Mouse (Mus musculus) liver, embryonic 11.5 days (tissue): ENCODE data around the gene Dao. TPM values are rescaled to one million over a fixed set of nuclear protein-coding genes. Genes with fewer than 3 reads are reported as not detected.

ENCODE experiments used
- ATAC-seq: fragments of 200-750 bp; cut with Nextera tagmentation; replicated peaks from 2 replicates; pipeline ENCODE4 v1.8.0; 2017; ENCODE audit warnings: moderate number of reproducible peaks, mild to moderate bottlenecking, moderate TSS enrichment, moderate library complexity; ENCODE audit not compliant: low FRiP score
- DNase-seq: peaks from one replicate; pipeline ENCODE4 v3.0.0-alpha.2; 2017; ENCODE audit warnings: low spot score
- H3K27ac ChIP-seq: fragments of 300-500 bp; sonication (generic); 2 replicates; pipeline ENCODE4 v1.5.1; 2014; ENCODE audit warnings: mild to moderate bottlenecking, low read depth, low read length, control low read depth
- H3K27me3 ChIP-seq: fragments of 300-500 bp; sonication (generic); replicated peaks from 2 replicates; pipeline ENCODE4 v1.6.1; 2014; ENCODE audit warnings: low read length, mixed read lengths; ENCODE audit not compliant: control insufficient read depth, insufficient read depth
- H3K36me3 ChIP-seq: fragments of 300-500 bp; sonication (generic); 2 replicates; pipeline ENCODE4 v1.6.1; 2014; ENCODE audit warnings: mild to moderate bottlenecking, low read length, moderate library complexity, mixed read lengths; ENCODE audit not compliant: control insufficient read depth, insufficient read depth
- H3K4me1 ChIP-seq: fragments of 300-500 bp; sonication (generic); replicated peaks from 2 replicates; pipeline ENCODE4 v1.6.1; 2014; ENCODE audit warnings: low read length, mixed read lengths; ENCODE audit not compliant: control insufficient read depth, insufficient read depth
- H3K4me2 ChIP-seq: fragments of 300-500 bp; sonication (generic); 2 replicates; pipeline ENCODE4 v1.6.1; 2014; ENCODE audit warnings: mild to moderate bottlenecking, control low read depth, moderate library complexity
- H3K4me3 ChIP-seq: fragments of 300-500 bp; sonication (generic); 2 replicates; pipeline ENCODE4 v1.5.1; 2014; ENCODE audit warnings: low read depth, low read length, control low read depth
- H3K9ac ChIP-seq: fragments of 300-500 bp; sonication (generic); 2 replicates; pipeline ENCODE4 v1.6.1; 2014; ENCODE audit warnings: low read depth, low read length, control low read depth
- H3K9me3 ChIP-seq: fragments of 300-500 bp; sonication (generic); 2 replicates; pipeline ENCODE4 v1.6.1; 2016; ENCODE audit warnings: low read length, inconsistent platforms, mixed read lengths; ENCODE audit not compliant: control insufficient read depth
- WGBS: fragments of 180-500 bp; shearing (Covaris S2); extraction: QIAGEN DNeasy Blood & Tissue Kit; methylation state at CpG from one replicate; pipeline ENCODE4 v1.1.7; 2014; 5-methylcytosine and 5-hydroxymethylcytosine counted together
- polyA plus RNA-seq: library from polyadenylated mRNA; unstranded; fragments of >200 nt; fragmentation: Nextera tagmentation; extraction: Ambion mirVana; gene quantifications from 2 replicates; pipeline ENCODE4 v1.2.1, GENCODE M21; 2014

The Dao gene
- polyA plus RNA-seq, 1 experiment from 2014 or later, result not detected

DNA sequence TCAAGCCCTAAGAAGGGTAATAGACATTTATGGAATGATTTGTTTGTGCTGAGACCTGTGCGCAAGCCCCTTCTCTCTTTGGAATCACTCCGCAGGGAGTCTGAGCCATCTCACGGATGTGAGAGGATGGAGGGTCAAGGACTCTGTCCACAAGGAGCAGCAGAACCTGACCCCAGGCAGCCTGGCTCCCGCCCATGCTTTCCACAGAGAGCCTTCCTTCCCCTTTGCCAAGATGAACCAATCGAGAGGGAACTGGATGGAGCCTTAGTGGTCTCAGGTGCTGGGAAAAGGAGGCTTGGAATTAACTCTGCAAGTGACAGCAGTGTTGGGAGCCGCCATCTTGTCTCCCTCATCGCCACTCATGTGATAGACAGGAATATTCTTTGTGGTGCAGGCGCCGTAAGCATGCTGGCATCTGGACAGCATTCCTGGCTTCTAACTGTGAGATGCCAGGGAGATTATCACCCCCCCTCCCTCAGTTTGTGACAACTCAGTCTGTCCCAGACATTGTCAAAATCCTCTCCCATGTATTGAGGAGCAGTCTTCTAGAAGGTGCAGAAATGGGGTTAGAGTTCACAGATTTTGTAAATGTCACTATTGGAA, 53.7 kb downstream of the Dao start:
- no peak for DNase-seq
- 73% methylated on average over 9 of the region's 9 CpGs for WGBS
- Histone ChIP-seq H3K36me3 (no peaks in the 10 kb centered on the region), H3K4me1 (no peaks in the 10 kb centered on the region), H3K9me3 (no peaks in the 10 kb centered on the region), H3K9ac (no peak overlapping the region), H3K27ac (no peak overlapping the region), H3K27me3 (no peaks in the 10 kb centered on the region), H3K4me3 (no peak overlapping the region), H3K4me2 (no peak overlapping the region)
- ATAC-seq, result no peak

DNA sequence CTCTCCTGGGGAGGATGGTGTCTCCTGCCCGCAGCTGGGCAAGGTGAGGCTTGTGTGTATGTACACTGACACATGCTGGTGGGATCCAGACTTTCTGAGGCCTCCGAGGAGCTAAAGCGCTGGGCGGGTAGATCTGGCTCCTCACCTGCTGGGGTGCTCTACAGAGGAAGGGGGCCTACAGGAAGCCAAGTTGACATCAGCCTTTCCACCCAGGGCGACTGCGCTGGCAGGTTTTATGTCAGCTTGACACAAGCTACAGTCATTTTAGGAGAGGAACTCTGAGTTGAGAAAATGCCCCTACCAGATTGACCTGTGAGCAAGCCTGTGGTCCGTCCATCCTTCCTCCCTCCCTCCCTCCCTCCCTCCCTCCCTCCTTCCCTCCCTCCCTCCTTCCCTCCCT, 58.2 kb downstream of the Dao start:
- ATAC-seq (no peak), DNase-seq (no peak)
- Histone ChIP-seq H3K4me1 (no peaks in the 10 kb centered on the region), H3K9me3 (no peaks in the 10 kb centered on the region), H3K36me3 (no peaks in the 10 kb centered on the region), H3K27me3 (no peaks in the 10 kb centered on the region), H3K4me2 (no peak overlapping the region), H3K4me3 (no peak overlapping the region), H3K9ac (no peak overlapping the region), H3K27ac (no peak overlapping the region)
- 42% methylated on average over 7 of the region's 7 CpGs for WGBS

DNA sequence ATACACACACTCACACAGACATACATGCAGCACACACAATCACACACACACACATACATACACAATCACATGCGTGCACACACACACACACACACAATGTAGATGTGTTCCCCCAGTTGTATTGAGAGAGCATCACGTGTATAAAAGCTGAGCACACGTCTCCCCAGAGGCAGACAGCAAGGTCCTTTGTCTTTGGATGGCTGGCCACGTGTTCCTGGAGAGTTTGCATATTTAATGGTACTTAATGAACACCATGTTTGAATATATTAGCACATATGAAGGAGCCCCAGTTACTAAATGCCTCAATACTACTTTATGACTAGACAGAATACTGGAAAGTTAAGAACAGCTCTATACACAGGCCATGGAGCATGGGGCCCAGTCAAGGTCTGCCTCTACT, 60.5 kb downstream of the Dao start:
- H3K9me3 ChIP-seq, result no peaks in the 10 kb centered on the region
- DNase-seq (no peak), ATAC-seq (no peak)
- no peaks in the 10 kb centered on the region for H3K27me3 ChIP-seq
- H3K4me2 ChIP-seq, result no peak overlapping the region
- no peaks in the 10 kb centered on the region for H3K4me1 ChIP-seq
- no peak overlapping the region for H3K9ac ChIP-seq
- no peaks in the 10 kb centered on the region for H3K36me3 ChIP-seq
- 74% methylated on average over 4 of the region's 4 CpGs for WGBS
- H3K4me3 ChIP-seq, result no peak overlapping the region
- H3K27ac ChIP-seq, result no peak overlapping the region

DNA sequence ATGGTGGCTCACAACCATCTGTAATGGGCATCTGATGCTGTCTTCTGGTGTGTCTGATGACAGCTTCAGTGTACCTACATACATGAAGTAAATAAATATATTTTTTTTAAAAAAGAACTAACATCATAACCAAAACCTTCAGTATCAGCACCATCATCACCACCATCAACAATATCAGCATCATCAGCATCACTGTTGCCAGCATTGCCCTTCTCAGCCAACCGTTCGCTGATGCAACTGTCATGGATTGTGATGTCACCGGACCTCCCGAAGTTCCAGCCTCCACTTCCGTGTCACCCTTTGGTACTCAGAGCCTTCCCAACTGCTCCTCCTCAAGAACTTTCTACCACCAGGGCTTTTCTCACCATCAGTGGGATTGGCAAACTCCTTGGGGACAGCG, 61.7 kb downstream of the Dao start, which contains the start of gene Usp30:
Usp30 (plus strand) TSS at position 301 of the 400 bp plus-strand sequence.
- Histone ChIP-seq H3K9ac (no peak within 1 kb of the TSS), H3K4me2 (no peak within 1 kb of the TSS), H3K4me1 (no peaks in the 10 kb centered on the region), H3K36me3 (no peaks in the 10 kb centered on the region), H3K27me3 (no peaks in the 10 kb centered on the region), H3K4me3 (no peak within 1 kb of the TSS), H3K27ac (no peak within 1 kb of the TSS), H3K9me3 (no peaks in the 10 kb centered on the region)
- 87% methylated on average over 6 of the region's 6 CpGs for WGBS
- ATAC-seq (no peak), DNase-seq (no peak)

DNA sequence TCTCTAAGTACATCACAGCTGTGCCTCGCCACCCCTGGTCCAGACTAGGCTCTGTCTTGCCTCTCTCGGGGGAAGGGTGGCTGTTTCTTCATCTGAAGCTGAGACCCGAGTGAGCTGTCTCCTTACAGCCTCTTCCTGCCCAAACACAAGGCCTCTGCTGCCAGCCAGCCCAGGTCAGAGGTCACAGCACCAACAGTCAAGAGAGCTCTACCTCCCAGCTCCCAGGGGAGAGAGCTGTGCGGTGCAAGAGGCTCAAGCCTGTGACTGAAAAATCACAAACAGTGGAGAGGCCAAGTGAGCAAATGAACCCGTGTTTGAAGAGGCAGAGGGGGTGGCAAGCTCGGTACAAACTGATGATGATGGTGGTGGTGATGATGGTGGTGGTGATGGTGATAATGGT, 63.1 kb downstream of the Dao start:
- Histone ChIP-seq H3K9ac (no peak overlapping the region), H3K36me3 (no peaks in the 10 kb centered on the region), H3K9me3 (no peaks in the 10 kb centered on the region), H3K4me2 (no peak overlapping the region), H3K27ac (no peak overlapping the region), H3K4me1 (no peaks in the 10 kb centered on the region), H3K4me3 (no peak overlapping the region), H3K27me3 (no peaks in the 10 kb centered on the region)
- DNase-seq (no peak), ATAC-seq (no peak)
- 53% methylated on average over 6 of the region's 6 CpGs for WGBS

DNA sequence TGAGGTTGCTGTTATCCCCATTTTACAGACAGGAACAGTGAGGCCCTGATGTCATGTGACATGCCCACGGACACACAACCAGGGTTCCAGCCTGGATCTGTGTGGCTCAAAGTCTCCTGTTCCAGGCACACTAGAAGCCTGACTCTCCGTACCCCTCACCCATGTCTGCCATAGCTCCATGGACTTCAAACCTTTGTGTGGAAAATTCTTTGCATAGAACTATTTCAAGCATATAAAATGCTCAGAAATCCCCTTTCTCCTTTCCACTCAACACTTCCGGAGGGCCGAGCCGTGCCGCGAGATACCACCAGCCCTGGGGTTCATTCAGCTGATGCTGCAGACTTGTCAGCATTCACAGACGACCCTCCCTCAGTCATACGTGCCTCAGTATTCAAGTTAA, 64.0 kb downstream of the Dao start:
- ATAC-seq (no peak), DNase-seq (no peak)
- no peaks in the 10 kb centered on the region for H3K4me1 ChIP-seq
- no peaks in the 10 kb centered on the region for H3K36me3 ChIP-seq
- H3K9ac ChIP-seq, result no peak overlapping the region
- H3K27ac ChIP-seq, result no peak overlapping the region
- H3K4me3 ChIP-seq, result no peak overlapping the region
- H3K27me3 ChIP-seq, result no peaks in the 10 kb centered on the region
- no peak overlapping the region for H3K4me2 ChIP-seq
- 78% methylated on average over 9 of the region's 9 CpGs for WGBS
- H3K9me3 ChIP-seq, result no peaks in the 10 kb centered on the region

DNA sequence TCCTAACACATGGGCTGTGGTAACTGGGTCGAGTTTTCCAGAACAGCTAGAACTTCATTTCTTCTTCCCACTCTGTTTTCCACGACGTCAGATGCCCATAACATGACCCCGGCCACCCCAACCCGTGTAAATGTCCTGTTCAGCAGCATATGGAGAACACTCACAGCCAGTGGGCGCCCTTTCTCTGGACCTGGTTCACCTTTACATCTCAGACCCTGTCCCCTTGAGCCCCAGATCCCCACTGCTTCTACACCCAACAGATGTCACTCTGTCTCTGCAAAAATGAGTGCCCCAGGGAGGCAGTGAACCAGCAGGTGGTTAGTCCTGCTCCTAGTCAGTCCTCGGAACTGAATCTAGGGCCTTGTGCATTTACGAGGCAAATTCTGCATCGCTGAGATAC, 64.5 kb downstream of the Dao start:
- H3K9ac ChIP-seq, result no peak overlapping the region
- WGBS, result 66% methylated on average over 9 of the region's 9 CpGs
- H3K4me3 ChIP-seq, result no peak overlapping the region
- no peaks in the 10 kb centered on the region for H3K27me3 ChIP-seq
- no peak for ATAC-seq
- H3K4me2 ChIP-seq, result no peak overlapping the region
- H3K9me3 ChIP-seq, result no peaks in the 10 kb centered on the region
- H3K27ac ChIP-seq, result no peak overlapping the region
- no peaks in the 10 kb centered on the region for H3K36me3 ChIP-seq
- no peaks in the 10 kb centered on the region for H3K4me1 ChIP-seq
- DNase-seq, result no peak

DNA sequence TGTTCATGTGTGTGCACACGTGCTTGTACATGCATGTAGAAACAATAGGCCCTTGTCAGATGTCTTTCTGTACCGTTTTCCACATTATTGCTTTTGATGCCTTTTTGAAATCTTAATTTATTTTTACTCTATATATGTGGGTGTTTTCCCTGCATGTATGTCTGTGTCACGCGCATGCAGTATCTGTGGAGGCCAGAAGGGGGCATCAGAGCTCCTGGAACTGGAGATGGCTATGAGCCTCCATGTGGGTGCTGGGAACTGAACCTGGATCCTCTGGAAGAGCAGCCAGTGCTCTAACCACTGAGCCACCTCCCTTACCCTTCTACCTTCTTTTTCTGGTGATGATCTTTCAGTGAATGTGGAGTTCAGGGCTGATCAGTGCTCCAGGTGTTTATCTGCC, 67.4 kb downstream of the Dao start:
- 90% methylated on average over 4 of the region's 4 CpGs for WGBS
- no peak for DNase-seq
- H3K9ac ChIP-seq, result no peak overlapping the region
- no peak overlapping the region for H3K27ac ChIP-seq
- no peak overlapping the region for H3K4me2 ChIP-seq
- ATAC-seq, result no peak
- no peaks in the 10 kb centered on the region for H3K4me1 ChIP-seq
- no peaks in the 10 kb centered on the region for H3K36me3 ChIP-seq
- H3K27me3 ChIP-seq, result no peaks in the 10 kb centered on the region
- H3K9me3 ChIP-seq, result no peaks in the 10 kb centered on the region
- H3K4me3 ChIP-seq, result no peak overlapping the region

DNA sequence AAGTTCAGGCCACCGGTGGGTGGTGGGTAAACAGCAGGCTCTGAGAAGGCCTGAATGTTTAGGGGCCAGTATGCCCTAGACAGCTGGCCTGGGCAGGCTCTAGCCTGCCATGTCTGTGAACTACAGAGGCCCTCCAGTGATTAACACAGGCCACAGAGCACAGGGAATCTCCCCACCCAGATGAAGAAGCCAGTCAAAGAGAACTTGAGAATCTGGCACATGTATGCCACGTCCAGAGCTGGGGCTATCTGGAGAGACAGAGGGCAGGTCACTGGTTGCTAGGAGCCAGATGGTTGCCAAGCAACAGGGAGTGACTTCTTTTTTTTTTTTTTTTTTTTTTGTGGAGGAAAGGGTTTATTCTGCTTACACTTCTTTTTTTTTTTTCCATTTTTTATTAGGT, 68.8 kb downstream of the Dao start:
- Histone ChIP-seq H3K9me3 (no peaks in the 10 kb centered on the region), H3K4me3 (no peak overlapping the region), H3K9ac (no peak overlapping the region), H3K36me3 (no peaks in the 10 kb centered on the region), H3K4me2 (no peak overlapping the region), H3K27ac (no peak overlapping the region), H3K27me3 (no peaks in the 10 kb centered on the region), H3K4me1 (no peaks in the 10 kb centered on the region)
- ATAC-seq (no peak), DNase-seq (no peak)
- WGBS, result 46% methylated on average over 2 of the region's 2 CpGs
